Mouse (Mus musculus): ENCODE data around the gene Snx29.

The Snx29 gene

GRCm38 (mm10) chr16:11589782-11590695 is 267.3 kb downstream of the Snx29 start:
- no peak for DNase-seq (ENCODE audit: low read depth, low spot score)

GRCm38 (mm10) chr16:11596599-11596998 is 273.9 kb downstream of the Snx29 start:
- no peak for DNase-seq (ENCODE audit: low read depth, low spot score)

- DNase-seq (ENCODE audit: low read depth, low spot score), result no peak
Measured at GRCm38 (mm10) chr16:11597769-11598168, 275.1 kb downstream of the Snx29 start.

- no peak for DNase-seq (ENCODE audit: low read depth, low spot score)
Measured at GRCm38 (mm10) chr16:11599523-11599922, 276.8 kb downstream of the Snx29 start.

GRCm38 (mm10) chr16:11601336-11602082 is 278.8 kb downstream of the Snx29 start:
- no peak for DNase-seq (ENCODE audit: low read depth, low spot score)

GRCm38 (mm10) chr16:11603667-11604422 is 281.1 kb downstream of the Snx29 start:
- peak; percentile 40 for DNase-seq (ENCODE audit: low read depth, low spot score)

- no peak for DNase-seq (ENCODE audit: low read depth, low spot score)
Measured at GRCm38 (mm10) chr16:11612526-11613126, 289.9 kb downstream of the Snx29 start.

- no peak for DNase-seq (ENCODE audit: low read depth, low spot score)
Measured at GRCm38 (mm10) chr16:11614401-11615014, 291.8 kb downstream of the Snx29 start.

- no peak for DNase-seq (ENCODE audit: low read depth, low spot score)
Measured at GRCm38 (mm10) chr16:11615633-11616032, 292.9 kb downstream of the Snx29 start.

GRCm38 (mm10) chr16:11619951-11620350 is 297.2 kb downstream of the Snx29 start:
- DNase-seq (ENCODE audit: low read depth, low spot score), result no peak

GRCm38 (mm10) chr16:11621042-11621441 is 298.3 kb downstream of the Snx29 start:
- DNase-seq (ENCODE audit: low read depth, low spot score), result no peak

GRCm38 (mm10) chr16:11621664-11622063 is 299.0 kb downstream of the Snx29 start:
- DNase-seq (ENCODE audit: low read depth, low spot score), result no peak

- DNase-seq (ENCODE audit: low read depth, low spot score), result no peak
Measured at GRCm38 (mm10) chr16:11623032-11623431, 300.3 kb downstream of the Snx29 start.

- DNase-seq (ENCODE audit: low read depth, low spot score), result no peak
Measured at GRCm38 (mm10) chr16:11624121-11624520, 301.4 kb downstream of the Snx29 start.

GRCm38 (mm10) chr16:11626004-11626481 is 303.3 kb downstream of the Snx29 start:
- DNase-seq (ENCODE audit: low read depth, low spot score), result no peak

- DNase-seq (ENCODE audit: low read depth, low spot score), result no peak
Measured at GRCm38 (mm10) chr16:11626616-11627015, 303.9 kb downstream of the Snx29 start.

GRCm38 (mm10) chr16:11627866-11628638 is 305.3 kb downstream of the Snx29 start:
- peak; percentile 39 for DNase-seq (ENCODE audit: low read depth, low spot score)

- no peak for DNase-seq (ENCODE audit: low read depth, low spot score)
Measured at GRCm38 (mm10) chr16:11629704-11630103, 307.0 kb downstream of the Snx29 start.

GRCm38 (mm10) chr16:11630489-11630888 is 307.8 kb downstream of the Snx29 start:
- DNase-seq (ENCODE audit: low read depth, low spot score), result no peak

GRCm38 (mm10) chr16:11632205-11632747 is 309.6 kb downstream of the Snx29 start:
- DNase-seq (ENCODE audit: low read depth, low spot score), result no peak

Data from ZHBTc4 (cell line).